15 mouse cellular contexts compared by ENCODE assay signal in the genomic region with DNA sequence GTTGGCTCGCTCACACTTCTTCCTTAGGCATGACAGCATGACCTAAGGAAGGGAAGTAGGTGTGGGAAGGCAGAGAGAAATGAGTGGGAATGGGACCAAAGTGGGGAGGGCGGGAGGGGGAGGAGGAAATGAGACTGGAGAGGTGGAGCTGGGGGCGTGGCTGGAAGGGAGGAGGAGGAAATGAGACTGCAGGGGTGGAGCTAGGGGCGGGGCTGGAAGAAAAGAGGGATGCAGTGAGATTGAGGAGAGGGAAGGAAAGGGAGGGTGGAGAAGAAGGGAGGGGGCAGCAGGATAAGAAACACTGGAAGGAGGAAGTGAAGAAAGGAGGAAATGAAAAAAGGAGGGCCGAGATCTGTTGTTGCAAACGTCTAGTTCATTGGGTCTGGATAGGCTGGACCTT. TPM values are rescaled to one million over a fixed set of nuclear protein-coding genes. Genes with fewer than 3 reads are reported as not detected.
DNase-seq lines count a peak whose midpoint lies in the region; ATAC-seq and TF ChIP-seq lines count a peak whose summit lies in the region.
"Had no signal": no experiment of that assay in that cellular context is flagged by ENCODE, and none has a peak within 500 bp of the region (broad histone marks: within the 10 kb centered on the region; RNA-seq: fewer than 3 reads in every experiment).

No protein-coding gene starts in this region.

- TF ChIP-seq CTCF in liver, postnatal 0 days (IDR thresholded peaks at IDR 0.05; ENCODE audit: low read depth), result no peak

- no peak for TF ChIP-seq EP300 in liver, postnatal 0 days (IDR thresholded peaks at IDR 0.05; ENCODE audit: low read depth)

- H3K4me1 ChIP-seq in liver, postnatal 0 days (ENCODE audit: insufficient read depth), result peaks cover 9% of the 10 kb centered on the region; the same call in 1 of the 2 replicates
- peaks cover 6% of the 10 kb centered on the region; the same call in 1 of the 2 replicates for H3K4me1 ChIP-seq in liver, embryonic 11.5 days (replicated peaks; ENCODE audit: control insufficient read depth, insufficient read depth, low read length)
- H3K4me1 ChIP-seq in lung, embryonic 16.5 days (replicated peaks; ENCODE audit: control insufficient read depth, insufficient read depth, low read length), result peaks cover 8% of the 10 kb centered on the region

- no peaks in the 10 kb centered on the region for H3K36me3 ChIP-seq in liver, postnatal 0 days (replicated peaks; ENCODE audit: insufficient read depth, low read length)
- H3K36me3 ChIP-seq in liver, embryonic 11.5 days (ENCODE audit: control insufficient read depth, insufficient read depth, low read length), result no peaks in the 10 kb centered on the region
- no peaks in the 10 kb centered on the region for H3K36me3 ChIP-seq in lung, embryonic 16.5 days (ENCODE audit: control insufficient read depth, insufficient read depth, low read length)
- H3K36me3 ChIP-seq: embryonic facial prominence, embryonic 10.5 days; forebrain, embryonic 10.5 days; lung, embryonic 15.5 days had no signal

- DNase-seq in adrenal gland, postnatal 14 days, result peak; percentile 33
- no peak for DNase-seq in adrenal gland, adult 18-20 months (ENCODE audit: low spot score in 2 of 2)
- peak; percentile 43 for DNase-seq in liver, postnatal 0 days
- DNase-seq in liver, embryonic 11.5 days (ENCODE audit: low spot score), result no peak
- peak; percentile 70 for DNase-seq in thymus, postnatal 14 days
- no peak for DNase-seq in cerebellum, postnatal 25 days
- DNase-seq in urinary bladder, adult 2 months (ENCODE audit: low spot score), result no peak
- DNase-seq: cerebellum, adult 9-10 months; heart, postnatal 14 days had no signal

- no peak for ATAC-seq in liver, postnatal 0 days
- ATAC-seq in liver, embryonic 11.5 days (replicated peaks; ENCODE audit: low FRiP score), result no peak
- 0 out of 2 replicates have a peak, but pooled peaks have one; percentile 11 for ATAC-seq in lung, embryonic 16.5 days (ENCODE audit: low read depth)
- ATAC-seq: inflammation-experienced regulatory T-cells, adult 6 months had no signal

- no peak overlapping the region for H3K4me2 ChIP-seq in liver, postnatal 0 days (ENCODE audit: low read depth, low read length)
- H3K4me2 ChIP-seq in liver, embryonic 11.5 days, result no peak overlapping the region
- H3K4me2 ChIP-seq in lung, embryonic 16.5 days (ENCODE audit: low read depth, low read length), result no peak overlapping the region
- H3K4me2 ChIP-seq: lung, embryonic 15.5 days had no signal

- H3K9me3 ChIP-seq in liver, postnatal 0 days (ENCODE audit: low read length), result no peaks in the 10 kb centered on the region
- H3K9me3 ChIP-seq in liver, embryonic 11.5 days (ENCODE audit: control insufficient read depth, low read length), result no peaks in the 10 kb centered on the region
- no peaks in the 10 kb centered on the region for H3K9me3 ChIP-seq in lung, embryonic 16.5 days (ENCODE audit: control insufficient read depth, low read length)
- H3K9me3 ChIP-seq: embryonic facial prominence, embryonic 10.5 days; forebrain, embryonic 10.5 days; lung, embryonic 15.5 days had no signal

- no peak overlapping the region for H3K27ac ChIP-seq in liver, postnatal 0 days (ENCODE audit: low read depth)
- no peak overlapping the region for H3K27ac ChIP-seq in liver, embryonic 11.5 days (ENCODE audit: low read depth, low read length)
- H3K27ac ChIP-seq in lung, embryonic 16.5 days (ENCODE audit: low read length), result no peak overlapping the region
- H3K27ac ChIP-seq: embryonic facial prominence, embryonic 10.5 days; forebrain, embryonic 10.5 days; layer of hippocampus, adult 2 months; lung, embryonic 15.5 days had no signal

- peaks cover 29% of the 10 kb centered on the region for H3K27me3 ChIP-seq in liver, postnatal 0 days (ENCODE audit: insufficient read depth, low read length)
- peaks cover 45% of the 10 kb centered on the region for H3K27me3 ChIP-seq in liver, embryonic 11.5 days (replicated peaks; ENCODE audit: control insufficient read depth, insufficient read depth, low read length)
- H3K27me3 ChIP-seq in lung, embryonic 16.5 days (ENCODE audit: control insufficient read depth, insufficient read depth, low read depth, low read length), result peaks cover 35% of the 10 kb centered on the region

- H3K4me3 ChIP-seq in liver, postnatal 0 days (ENCODE audit: low read depth, low read length), result no peak overlapping the region
- H3K4me3 ChIP-seq in liver, embryonic 11.5 days (ENCODE audit: low read depth, low read length), result no peak overlapping the region
- H3K4me3 ChIP-seq in lung, embryonic 16.5 days (ENCODE audit: low read length), result no peak overlapping the region
- H3K4me3 ChIP-seq: embryonic facial prominence, embryonic 10.5 days; forebrain, embryonic 10.5 days; layer of hippocampus, adult 2 months; lung, embryonic 15.5 days had no signal

- H3K9ac ChIP-seq in liver, postnatal 0 days (replicated peaks), result no peak overlapping the region
- H3K9ac ChIP-seq in liver, embryonic 11.5 days (ENCODE audit: low read depth, low read length), result no peak overlapping the region
- no peak overlapping the region for H3K9ac ChIP-seq in lung, embryonic 16.5 days (ENCODE audit: low read length)
- H3K9ac ChIP-seq: lung, embryonic 15.5 days had no signal

- WGBS in liver, postnatal 0 days (ENCODE audit: insufficient replicate concordance), result 35% methylated on average over 6 of the region's 6 CpGs
- WGBS in liver, embryonic 11.5 days, result 28% methylated on average over 6 of the region's 6 CpGs
- 26% methylated on average over 6 of the region's 6 CpGs for WGBS in lung, embryonic 16.5 days

RNA-seq across cellular contexts. Expression of a gene that starts 5.3 kb away (rescaled TPM):
- 4.0 and 4.5 TPM in 2 replicates for total RNA-seq in adrenal gland, postnatal 14 days (2021)
- 1 to 10 TPM; 1.3 to 1.8 TPM for total RNA-seq in adrenal gland, adult 18-20 months (2021)
- 0.28 and 0.40 TPM in 2 replicates for polyA plus RNA-seq in liver, postnatal 0 days (2015; fragmentation: Nextera tagmentation; extraction: Ambion mirVana)
- 0.42 and 0.80 TPM in 2 replicates for polyA plus RNA-seq in liver, embryonic 11.5 days (2014; fragmentation: Nextera tagmentation; extraction: Ambion mirVana)
- polyA plus RNA-seq in lung, embryonic 16.5 days (2015; fragmentation: Nextera tagmentation; extraction: Ambion mirVana), result 0.34 and 0.36 TPM in 2 replicates
- polyA plus RNA-seq in urinary bladder, adult 2 months (2012; rRNA removed), result 0.22 and 0.48 TPM in 2 replicates

Comparison
In these comparisons a context has a peak if more than half of its experiments do, and no peak if none do; other contexts are left out.
1. DNase-seq: peak in adrenal gland, postnatal 14 days (single experiment), liver, postnatal 0 days (single experiment) and thymus, postnatal 14 days (single experiment); none in adrenal gland, adult 18-20 months (0 of 2), liver, embryonic 11.5 days (single experiment), cerebellum, postnatal 25 days (0 of 2) and urinary bladder, adult 2 months (single experiment).